Mouse (Mus musculus) gastrocnemius, postnatal 25 days (tissue): Measurements from ENCODE around the gene Etfa. TPM values are rescaled to one million over a fixed set of nuclear protein-coding genes. Genes with fewer than 3 reads are reported as not detected.

Source experiments
- DNase-seq: peaks from one replicate; pipeline ENCODE4 v3.0.0; 2022
- long read RNA-seq, 2 experiments: library from polyadenylated mRNA; stranded (forward); transcript quantifications; one replicate each; pipeline ENCODE4 v2.0.0; 2021
- total RNA-seq, 2 experiments: library from RNA; stranded (reverse); gene quantifications; 1 replicate in 1 of 2; 2 replicates in 1 of 2; pipeline ENCODE4 v1.2.3; 2021

Etfa gene
- 100 to 1,000 TPM; 245 to 247 TPM for total RNA-seq
- long read RNA-seq, experiment 1, transcript Etfa-201 (12 exons, 1,392 nt) = major isoform, 422 of 489 reads
- long read RNA-seq, experiment 1, partial matches to known transcripts = 51 of 489 reads
- long read RNA-seq, experiment 1, other reads (novel, unspliced or antisense) = 16 of 489 reads
- long read RNA-seq, experiment 2, transcript Etfa-201 (12 exons, 1,392 nt) = major isoform, 460 of 527 reads
- long read RNA-seq, experiment 2, partial matches to known transcripts = 52 of 527 reads
- long read RNA-seq, experiment 2, other reads (novel, unspliced or antisense) = 15 of 527 reads

DNA sequence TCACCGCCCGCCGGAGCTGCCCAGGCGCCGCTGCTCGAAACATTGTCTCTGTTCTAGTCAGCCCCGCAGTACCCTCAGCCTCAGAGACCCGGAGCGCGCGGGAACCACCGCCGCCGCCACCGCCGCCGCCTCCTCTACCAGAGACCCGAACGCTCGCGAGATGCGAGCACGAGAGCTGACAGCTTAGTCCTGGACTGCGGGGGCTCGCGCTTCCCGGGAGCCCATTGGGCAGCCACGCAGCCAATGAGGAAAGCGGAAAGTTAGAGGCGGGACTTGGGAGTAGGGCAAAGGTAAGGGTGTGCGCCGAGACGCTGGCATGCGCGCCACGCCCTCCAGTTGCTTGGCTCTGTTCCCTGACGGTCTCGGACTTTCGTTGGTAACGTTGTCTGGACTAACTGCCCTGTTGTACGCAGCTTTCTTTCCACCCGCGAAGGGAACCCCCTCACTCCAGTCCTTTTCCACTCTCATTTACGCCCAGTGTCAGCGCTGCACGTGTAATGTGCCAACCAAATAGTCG, at the start of gene Etfa:
Etfa (minus strand) TSS at position 217 of the 517 bp plus-strand sequence.
- peak; percentile 97 for DNase-seq

GRCm38 (mm10) chr9:55560960-55561359, 48.9 kb upstream of the Etfa start:
- no peak for DNase-seq

- no peak for DNase-seq
These were observed 42.9 kb upstream of the Etfa start for GRCm38 (mm10) chr9:55554986-55555385.

DNA sequence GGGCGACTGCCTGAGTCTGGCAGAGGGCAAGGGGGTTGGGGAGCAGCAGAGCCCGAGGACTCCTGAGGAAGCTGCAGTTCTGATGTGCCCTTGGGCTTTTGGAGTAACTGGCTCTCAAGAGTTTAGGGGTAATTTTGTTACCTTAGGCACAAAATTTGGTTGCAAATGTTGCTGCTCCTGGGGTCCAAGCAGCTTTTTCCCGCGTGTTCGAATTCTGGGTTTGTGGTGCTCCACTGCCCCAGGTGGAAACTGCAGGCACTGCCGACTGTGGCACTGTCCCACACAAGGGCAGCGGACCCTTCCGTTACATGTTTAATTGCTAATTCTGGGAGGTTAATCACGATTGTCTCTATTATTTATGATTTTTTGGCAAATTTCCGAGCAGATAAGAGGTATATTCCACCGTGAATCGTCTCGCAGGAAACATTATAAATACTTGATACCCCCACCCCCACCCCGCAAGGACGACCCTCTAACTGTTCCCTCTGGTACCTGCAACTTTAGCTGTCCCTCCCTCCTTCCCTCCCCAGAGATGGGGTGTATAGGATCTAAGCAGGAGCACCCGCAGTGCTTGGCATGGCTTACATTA, 37.4 kb upstream of the Etfa start:
- DNase-seq = no peak

DNA sequence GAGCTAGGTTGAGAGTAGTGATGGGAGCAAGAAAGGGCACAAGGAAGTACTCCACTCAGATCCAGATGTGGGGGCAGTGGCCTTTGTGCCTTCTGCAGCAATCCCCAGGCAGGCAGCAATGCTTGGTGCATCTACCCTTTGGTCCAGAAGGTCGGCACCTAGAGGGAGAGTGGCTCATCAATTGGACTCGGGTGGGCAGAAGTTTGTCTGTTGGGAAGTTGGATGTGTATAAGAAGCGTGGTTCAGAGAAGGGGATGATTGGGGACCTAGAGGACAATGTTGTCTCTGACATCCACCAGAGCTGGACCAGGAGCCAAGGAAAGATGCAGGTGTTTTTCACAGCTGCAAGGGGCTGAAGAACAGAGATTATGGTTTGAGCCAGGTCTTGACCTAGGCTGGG, 36.8 kb upstream of the Etfa start:
- no peak for DNase-seq

- peak; percentile 45 for DNase-seq
These were observed 34.4 kb upstream of the Etfa start for GRCm38 (mm10) chr9:55546176-55547010.

DNA sequence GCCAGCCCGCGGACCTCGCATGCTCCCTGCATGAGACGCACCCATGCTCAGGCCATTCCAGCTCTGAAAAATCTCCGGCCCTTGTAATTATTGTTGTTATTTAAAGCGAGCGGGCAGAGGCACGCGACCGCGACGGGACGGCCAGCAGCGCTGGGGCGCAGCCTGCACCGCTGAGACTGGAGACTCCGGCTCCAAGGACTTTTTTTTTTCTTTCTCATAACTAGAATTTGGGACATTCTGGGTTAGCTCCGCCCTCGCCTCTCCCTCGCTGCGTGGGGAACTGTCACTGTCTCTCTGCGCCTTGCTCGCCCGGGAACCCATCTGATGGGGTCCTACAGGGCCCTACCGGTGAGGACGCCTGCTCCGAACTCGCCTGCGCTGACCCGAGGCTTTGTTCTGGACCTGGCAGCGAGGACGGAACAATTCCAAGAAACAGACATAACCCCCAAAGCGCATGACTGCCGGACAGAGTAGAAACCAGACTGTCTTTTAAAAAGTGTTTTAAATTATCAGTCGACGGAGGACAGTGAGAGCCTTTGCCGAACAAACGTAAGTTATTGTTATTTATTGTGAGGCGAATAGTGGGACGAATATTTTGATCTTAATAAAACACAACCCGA, 33.6 kb upstream of the Etfa start:
- no peak for DNase-seq

- no peak for DNase-seq
These were observed 33.0 kb upstream of the Etfa start for GRCm38 (mm10) chr9:55544861-55545555.

GRCm38 (mm10) chr9:55543703-55544401, 31.8 kb upstream of the Etfa start:
- peak; percentile 21 for DNase-seq

- no peak for DNase-seq
These were observed 31.3 kb upstream of the Etfa start for GRCm38 (mm10) chr9:55543336-55543702.

- no peak for DNase-seq
These were observed 30.6 kb upstream of the Etfa start for GRCm38 (mm10) chr9:55542366-55543325.

GRCm38 (mm10) chr9:55541681-55542365, 29.8 kb upstream of the Etfa start:
- no peak for DNase-seq

GRCm38 (mm10) chr9:55540888-55541287, 28.8 kb upstream of the Etfa start:
- peak; percentile 28 for DNase-seq

- DNase-seq = no peak
These were observed 28.3 kb upstream of the Etfa start for GRCm38 (mm10) chr9:55540391-55540770.

DNA sequence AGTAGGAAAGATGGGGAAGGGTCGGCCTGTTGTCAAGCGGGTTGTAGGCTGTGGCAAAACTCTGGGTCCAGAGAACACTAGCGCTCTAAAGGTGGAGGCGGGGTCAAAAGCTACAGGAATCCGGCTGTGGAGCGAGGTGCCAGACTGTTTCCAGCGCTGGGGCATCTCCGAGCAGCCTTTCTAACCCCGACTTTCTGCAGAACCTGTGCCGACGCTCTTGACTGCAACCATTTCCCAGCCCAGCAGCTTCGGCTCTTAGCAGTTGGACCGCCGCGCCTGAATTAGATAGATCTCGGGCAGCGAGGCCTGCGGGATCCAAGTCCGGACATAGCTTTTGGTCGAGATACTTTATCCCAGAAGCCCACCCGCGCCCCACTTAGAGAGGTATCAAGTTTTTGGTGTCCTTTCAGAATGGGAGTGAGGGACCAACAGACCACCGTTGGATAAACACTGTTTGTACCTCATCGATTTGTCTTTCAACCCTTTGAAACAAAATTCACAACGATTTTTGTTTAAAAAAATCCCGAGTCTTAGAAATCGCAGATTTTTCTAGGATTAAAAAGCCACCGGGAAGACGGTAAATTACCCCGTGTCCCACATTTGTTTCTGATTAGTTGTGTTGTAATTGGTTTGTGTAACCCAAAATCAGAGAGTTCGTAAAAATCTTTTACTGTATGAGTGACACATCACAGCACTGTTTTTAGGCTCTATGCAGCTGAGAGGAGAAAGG, 27.8 kb upstream of the Etfa start:
- no peak for DNase-seq

- DNase-seq = no peak
These were observed 27.0 kb upstream of the Etfa start for GRCm38 (mm10) chr9:55539006-55539405.

- no peak for DNase-seq
These were observed 26.3 kb upstream of the Etfa start, which contains the start of gene Isl2 for GRCm38 (mm10) chr9:55538377-55538776. TSS of gene Isl2 (plus strand) at chr9:55538672.

- no peak for DNase-seq
These were observed 23.9 kb upstream of the Etfa start for GRCm38 (mm10) chr9:55535907-55536306.

- DNase-seq = no peak
These were observed 13.7 kb upstream of the Etfa start for GRCm38 (mm10) chr9:55525716-55526115.
